Mouse (Mus musculus): ENCODE measurements around the gene Gm10803. TPM values are rescaled to one million over a fixed set of nuclear protein-coding genes. Genes with fewer than 3 reads are reported as not detected.

Gm10803 gene
- polyA plus RNA-seq, 1 experiment from 2014 or later, result not detected

DNA sequence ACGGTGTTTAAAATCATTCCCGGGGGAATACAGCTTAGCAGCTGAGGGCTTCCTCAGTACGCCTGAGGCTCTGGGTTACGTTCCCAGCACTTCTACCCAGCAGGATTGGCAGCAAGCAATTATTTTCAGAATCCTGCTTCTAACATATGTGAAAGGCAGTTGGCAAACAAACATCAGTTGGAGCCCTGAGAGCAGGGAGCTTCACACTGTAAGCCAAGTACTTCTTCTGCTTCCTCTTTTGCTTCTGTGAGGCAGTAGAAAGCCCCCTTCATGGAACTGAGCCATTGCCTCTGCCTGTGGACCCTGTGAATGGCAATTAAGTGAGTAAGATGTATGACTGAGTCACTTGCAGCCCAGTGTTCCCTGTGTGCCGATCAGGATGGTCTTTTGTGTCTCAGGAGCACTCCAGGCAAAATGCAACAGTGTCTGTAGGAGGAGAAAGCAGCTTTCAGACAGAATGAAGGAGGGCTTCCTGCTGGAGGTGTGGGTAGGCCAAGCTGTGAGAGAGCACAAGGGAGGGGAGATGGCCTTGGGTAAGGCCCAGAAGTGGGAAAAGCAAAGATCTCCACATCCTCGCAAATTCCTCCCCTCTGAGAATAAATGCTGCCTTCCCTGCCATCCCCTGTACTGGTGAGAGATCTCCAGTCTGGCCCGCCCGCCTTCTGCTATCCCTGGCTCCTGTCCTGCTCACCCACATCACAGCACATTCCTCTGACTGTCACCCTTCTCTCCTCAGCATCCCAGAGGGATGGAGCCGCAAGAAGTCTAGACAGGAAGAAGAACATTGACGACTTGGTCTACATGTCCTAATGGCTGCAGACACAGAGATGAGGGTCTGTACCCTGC lies 7.5 kb upstream of the Gm10803 start:
- peaks cover 13% of the 10 kb centered on the region; the same call in 1 of the 2 replicates for H3K27me3 ChIP-seq (ENCODE audit: insufficient read depth, poor library complexity, severe bottlenecking)
- H3K9me3 ChIP-seq, result no peaks in the 10 kb centered on the region
- WGBS, result 72% methylated on average over 10 of the region's 10 CpGs
- no peak for DNase-seq (ENCODE audit: low spot score)
- no peaks in the 10 kb centered on the region for H3K36me3 ChIP-seq
- H3K27ac ChIP-seq, result peak overlapping the region; percentile 17; the same call in 1 of the 2 replicates
- no peak overlapping the region for H3K4me3 ChIP-seq
- peaks cover 23% of the 10 kb centered on the region for H3K4me1 ChIP-seq (replicated peaks)

DNA sequence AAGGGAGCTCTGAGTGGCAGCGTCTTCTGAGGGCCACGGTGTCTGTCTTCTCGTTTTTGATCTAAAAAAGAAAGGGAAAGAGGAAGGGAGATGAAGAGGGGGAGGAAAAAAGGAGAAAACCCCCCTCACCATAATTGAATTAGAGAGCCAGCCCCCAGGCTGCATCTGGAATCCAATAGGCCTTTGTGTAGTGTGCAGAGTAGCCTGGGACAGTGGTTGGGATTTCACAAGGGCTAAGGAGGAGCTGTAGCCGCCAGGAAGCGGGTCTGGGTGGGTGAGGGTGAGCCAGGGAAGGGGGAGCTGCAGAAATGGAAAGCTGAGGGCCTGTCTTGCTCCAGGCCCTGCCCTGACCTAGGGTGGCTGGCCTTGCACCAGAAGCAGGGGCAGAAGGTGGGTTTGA lies 6.5 kb upstream of the Gm10803 start:
- no peak for DNase-seq (ENCODE audit: low spot score)
- Histone ChIP-seq H3K27ac (peak overlapping the region; percentile 17; the same call in 1 of the 2 replicates), H3K4me3 (no peak overlapping the region), H3K27me3 (ENCODE audit: insufficient read depth, poor library complexity, severe bottlenecking) (peaks cover 13% of the 10 kb centered on the region; the same call in 1 of the 2 replicates), H3K4me1 (replicated peaks) (peaks cover 23% of the 10 kb centered on the region), H3K9me3 (no peaks in the 10 kb centered on the region), H3K36me3 (no peaks in the 10 kb centered on the region)
- WGBS, result 44% methylated on average over 5 of the region's 5 CpGs

GRCm38 (mm10) chr2:93565647-93566046 lies 5.3 kb downstream of the Gm10803 start:
- no peak overlapping the region for H3K4me3 ChIP-seq
- DNase-seq (ENCODE audit: low spot score), result no peak
- H3K27me3 ChIP-seq (ENCODE audit: insufficient read depth, poor library complexity, severe bottlenecking), result no peaks in the 10 kb centered on the region
- WGBS, result 54% methylated on average over 6 of the region's 6 CpGs
- peak overlapping the region; percentile 31; the same call in 1 of the 2 replicates for H3K27ac ChIP-seq
- peaks cover 24% of the 10 kb centered on the region for H3K4me1 ChIP-seq (replicated peaks)
- H3K36me3 ChIP-seq, result no peaks in the 10 kb centered on the region
- H3K9me3 ChIP-seq, result no peaks in the 10 kb centered on the region

DNA sequence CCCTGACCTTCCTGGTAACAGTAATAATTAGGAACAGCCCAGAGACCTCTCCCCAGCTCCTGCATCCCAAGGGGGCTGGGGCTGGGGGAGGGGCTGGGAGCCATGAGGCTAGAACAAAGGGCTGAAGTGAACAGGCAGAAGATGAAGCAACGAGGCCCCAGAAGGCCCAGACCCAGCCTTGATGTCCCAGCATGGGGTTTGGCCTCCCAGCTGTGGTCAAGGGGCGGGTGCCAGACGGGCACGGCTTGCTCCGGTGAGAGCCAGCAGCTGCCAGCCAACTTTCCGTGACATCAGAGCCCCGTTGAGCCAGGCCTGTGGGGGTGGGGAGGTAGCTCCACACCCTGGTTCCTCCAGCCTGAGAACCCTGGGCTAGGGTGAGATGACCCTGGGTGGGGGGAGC lies 7.3 kb downstream of the Gm10803 start:
- 42% methylated on average over 7 of the region's 7 CpGs for WGBS
- Histone ChIP-seq H3K36me3 (no peaks in the 10 kb centered on the region), H3K4me3 (no peak overlapping the region), H3K27me3 (ENCODE audit: insufficient read depth, poor library complexity, severe bottlenecking) (no peaks in the 10 kb centered on the region), H3K9me3 (no peaks in the 10 kb centered on the region), H3K27ac (peak overlapping the region; percentile 87), H3K4me1 (replicated peaks) (peaks cover 28% of the 10 kb centered on the region)
- peak; percentile 34 for DNase-seq (ENCODE audit: low spot score)

- Histone ChIP-seq H3K4me1 (replicated peaks) (peaks cover 14% of the 10 kb centered on the region), H3K27me3 (ENCODE audit: insufficient read depth, poor library complexity, severe bottlenecking) (no peaks in the 10 kb centered on the region), H3K9me3 (no peaks in the 10 kb centered on the region), H3K27ac (0 out of 2 replicates have a peak overlapping the region, but pooled peaks have one; percentile 29), H3K4me3 (no peak overlapping the region), H3K36me3 (no peaks in the 10 kb centered on the region)
- no peak for DNase-seq (ENCODE audit: low spot score)
- WGBS, result 66% methylated on average over 5 of the region's 5 CpGs
These were observed 12.2 kb downstream of the Gm10803 start for GRCm38 (mm10) chr2:93572565-93572964.

DNA sequence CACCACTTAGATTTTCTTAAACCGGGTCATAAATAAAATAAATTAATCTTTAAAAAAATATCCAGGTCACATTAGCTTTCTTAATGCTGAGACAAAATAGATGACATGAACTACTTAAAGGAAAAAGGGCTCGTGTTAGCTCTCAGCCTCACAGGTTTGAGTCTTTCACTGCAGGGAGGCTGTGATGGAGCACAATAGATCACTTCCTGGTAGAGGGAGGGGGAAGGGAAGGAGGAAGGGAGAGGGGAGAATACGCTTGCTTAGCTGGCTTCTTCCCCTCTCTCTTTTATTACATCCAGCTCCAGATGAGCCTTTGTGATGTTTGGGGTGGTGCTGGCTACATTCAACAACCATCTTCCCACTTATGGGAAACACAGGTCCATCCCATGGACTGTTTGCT lies 20.9 kb downstream of the Gm10803 start:
- Histone ChIP-seq H3K4me1 (replicated peaks) (peaks cover 28% of the 10 kb centered on the region), H3K4me3 (no peak overlapping the region), H3K9me3 (no peaks in the 10 kb centered on the region), H3K27me3 (ENCODE audit: insufficient read depth, poor library complexity, severe bottlenecking) (peaks cover 7% of the 10 kb centered on the region; the same call in 1 of the 2 replicates), H3K27ac (no peak overlapping the region), H3K36me3 (no peaks in the 10 kb centered on the region)
- no peak for DNase-seq (ENCODE audit: low spot score)
- WGBS, result 45% methylated on average over 3 of the region's 3 CpGs

- Histone ChIP-seq H3K27ac (no peak overlapping the region), H3K4me1 (replicated peaks) (peaks cover 36% of the 10 kb centered on the region), H3K4me3 (no peak overlapping the region), H3K36me3 (no peaks in the 10 kb centered on the region), H3K9me3 (no peaks in the 10 kb centered on the region), H3K27me3 (ENCODE audit: insufficient read depth, poor library complexity, severe bottlenecking) (peaks cover 8% of the 10 kb centered on the region; the same call in 1 of the 2 replicates)
- WGBS, result 77% methylated on average over 1 of the region's 1 CpGs
- DNase-seq (ENCODE audit: low spot score), result no peak
These were observed 25.5 kb downstream of the Gm10803 start for GRCm38 (mm10) chr2:93585821-93586220.

DNA sequence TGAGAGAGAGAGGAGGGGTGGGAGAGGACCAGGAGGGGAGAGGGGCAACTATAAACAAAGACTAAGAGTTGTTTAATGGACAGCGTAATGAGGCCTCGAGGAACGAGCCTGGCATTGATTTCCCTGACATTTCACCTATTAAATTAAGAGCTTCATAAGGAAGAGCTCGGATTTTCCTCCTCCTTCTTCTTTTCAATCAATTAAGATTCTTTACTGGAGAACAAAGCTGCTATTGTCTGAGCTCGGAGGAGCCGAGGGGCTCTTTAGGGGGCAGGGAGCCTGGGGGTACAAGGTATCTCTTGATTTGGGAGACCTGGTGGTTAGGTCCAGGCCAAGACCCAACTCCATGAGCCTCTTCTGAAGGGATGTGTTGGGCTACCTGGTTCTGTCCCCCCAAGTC lies 27.1 kb downstream of the Gm10803 start:
- 20% methylated on average over 6 of the region's 6 CpGs for WGBS
- Histone ChIP-seq H3K27me3 (ENCODE audit: insufficient read depth, poor library complexity, severe bottlenecking) (peaks cover 8% of the 10 kb centered on the region; the same call in 1 of the 2 replicates), H3K4me3 (no peak overlapping the region), H3K4me1 (replicated peaks) (peaks cover 38% of the 10 kb centered on the region), H3K27ac (0 out of 2 replicates have a peak overlapping the region, but pooled peaks have one; percentile 41), H3K36me3 (no peaks in the 10 kb centered on the region), H3K9me3 (no peaks in the 10 kb centered on the region)
- DNase-seq (ENCODE audit: low spot score), result no peak

- DNase-seq (ENCODE audit: low spot score), result no peak
- Histone ChIP-seq H3K27me3 (ENCODE audit: insufficient read depth, poor library complexity, severe bottlenecking) (peaks cover 8% of the 10 kb centered on the region; the same call in 1 of the 2 replicates), H3K36me3 (no peaks in the 10 kb centered on the region), H3K4me1 (replicated peaks) (peaks cover 33% of the 10 kb centered on the region), H3K9me3 (no peaks in the 10 kb centered on the region), H3K27ac (no peak overlapping the region), H3K4me3 (no peak overlapping the region)
- WGBS, result 81% methylated on average over 4 of the region's 4 CpGs
These were observed 29.5 kb downstream of the Gm10803 start for GRCm38 (mm10) chr2:93589875-93590274.

DNA sequence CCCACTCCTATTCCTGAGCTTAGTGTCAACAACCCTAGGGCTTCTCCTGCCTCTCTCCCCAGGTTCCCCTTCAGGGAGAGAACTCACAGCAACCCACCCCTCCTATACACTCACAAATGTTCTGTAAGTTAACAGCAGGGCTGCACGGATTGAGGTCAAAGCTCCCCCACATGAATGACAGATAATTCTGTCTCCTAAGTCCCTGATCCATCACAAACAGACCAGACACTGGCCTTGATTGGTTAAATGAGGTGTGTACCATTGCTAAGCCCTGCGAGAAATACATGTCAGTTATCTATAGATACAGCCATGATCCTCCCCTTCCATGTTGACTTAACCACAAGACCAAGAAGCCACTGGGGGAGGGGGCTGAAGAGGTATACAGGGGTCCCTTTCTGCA lies 31.3 kb downstream of the Gm10803 start:
- no peaks in the 10 kb centered on the region for H3K36me3 ChIP-seq
- peaks cover 8% of the 10 kb centered on the region; the same call in 1 of the 2 replicates for H3K27me3 ChIP-seq (ENCODE audit: insufficient read depth, poor library complexity, severe bottlenecking)
- no peak for DNase-seq (ENCODE audit: low spot score)
- 52% methylated on average over 2 of the region's 2 CpGs for WGBS
- no peak overlapping the region for H3K4me3 ChIP-seq
- peaks cover 19% of the 10 kb centered on the region for H3K4me1 ChIP-seq (replicated peaks)
- no peak overlapping the region for H3K27ac ChIP-seq
- H3K9me3 ChIP-seq, result no peaks in the 10 kb centered on the region

- H3K36me3 ChIP-seq, result no peaks in the 10 kb centered on the region
- no peak overlapping the region for H3K4me3 ChIP-seq
- WGBS, result 48% methylated on average over 11 of the region's 11 CpGs
- no peak for DNase-seq (ENCODE audit: low spot score)
- H3K4me1 ChIP-seq (replicated peaks), result peaks cover 14% of the 10 kb centered on the region
- peaks cover 8% of the 10 kb centered on the region; the same call in 1 of the 2 replicates for H3K27me3 ChIP-seq (ENCODE audit: insufficient read depth, poor library complexity, severe bottlenecking)
- no peak overlapping the region for H3K27ac ChIP-seq
- H3K9me3 ChIP-seq, result no peaks in the 10 kb centered on the region
These were observed 31.9 kb downstream of the Gm10803 start for GRCm38 (mm10) chr2:93592164-93592790.

DNA sequence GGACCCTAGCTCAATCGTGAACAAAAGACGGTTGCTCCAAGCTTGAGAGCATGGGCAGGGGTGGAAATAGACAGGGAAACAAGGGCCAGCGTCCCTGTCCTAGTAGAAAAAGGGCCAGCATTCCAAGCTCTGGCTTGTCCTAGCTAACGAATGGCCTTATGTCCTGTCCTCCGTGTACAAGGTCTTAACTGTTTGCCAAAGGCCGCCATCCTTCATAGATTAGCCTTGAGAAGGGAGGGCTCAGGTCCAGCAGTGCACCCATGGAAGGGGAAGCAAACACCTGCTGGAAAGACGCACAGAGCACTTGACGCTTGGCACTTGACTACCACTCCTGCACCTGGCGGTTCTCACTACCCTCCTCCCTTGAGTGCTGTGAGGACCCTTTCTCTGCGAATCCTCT lies 32.8 kb downstream of the Gm10803 start:
- H3K36me3 ChIP-seq, result no peaks in the 10 kb centered on the region
- no peaks in the 10 kb centered on the region for H3K9me3 ChIP-seq
- 90% methylated on average over 10 of the region's 10 CpGs for WGBS
- no peak for DNase-seq (ENCODE audit: low spot score)
- no peak overlapping the region for H3K4me3 ChIP-seq
- H3K4me1 ChIP-seq (replicated peaks), result peaks cover 7% of the 10 kb centered on the region
- peaks cover 7% of the 10 kb centered on the region; the same call in 1 of the 2 replicates for H3K27me3 ChIP-seq (ENCODE audit: insufficient read depth, poor library complexity, severe bottlenecking)
- H3K27ac ChIP-seq, result no peak overlapping the region

DNA sequence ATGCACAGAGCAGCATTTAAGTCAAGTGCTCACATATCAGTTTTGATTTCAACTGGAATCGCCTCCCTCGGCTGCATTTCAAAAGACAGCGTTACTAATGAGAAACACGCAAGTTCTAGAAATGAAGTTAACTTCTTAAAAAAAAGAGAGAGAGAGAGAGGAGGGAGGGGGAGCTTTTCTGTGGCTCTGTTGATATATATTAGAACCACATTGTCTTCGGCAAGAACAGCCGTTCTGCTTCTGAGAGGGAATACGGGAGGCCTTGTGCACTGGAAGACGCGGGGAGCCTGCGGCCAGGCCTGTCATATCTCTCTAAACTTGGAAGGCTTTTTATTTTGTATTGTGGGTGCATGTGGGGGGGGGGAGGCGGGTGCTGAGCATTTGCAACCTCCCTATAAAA lies 36.8 kb downstream of the Gm10803 start:
- 72% methylated on average over 11 of the region's 11 CpGs for WGBS
- H3K4me3 ChIP-seq, result no peak overlapping the region
- no peaks in the 10 kb centered on the region for H3K9me3 ChIP-seq
- H3K36me3 ChIP-seq, result no peaks in the 10 kb centered on the region
- no peaks in the 10 kb centered on the region for H3K27me3 ChIP-seq (ENCODE audit: insufficient read depth, poor library complexity, severe bottlenecking)
- peaks cover 22% of the 10 kb centered on the region for H3K4me1 ChIP-seq (replicated peaks)
- H3K27ac ChIP-seq, result no peak overlapping the region
- no peak for DNase-seq (ENCODE audit: low spot score)
